Comparison of ENCODE assay signal across 16 mouse cellular contexts in genomic region chr9:118807669-118808068, GRCm38 (mm10).
DNase-seq lines count a peak whose midpoint lies in the region; ATAC-seq lines count a peak whose summit lies in the region.
"Had no signal": no experiment of that assay in that cellular context is flagged by ENCODE, and none has a peak within 500 bp of the region (broad histone marks: within the 10 kb centered on the region; RNA-seq: fewer than 3 reads in every experiment).

No protein-coding gene starts in this region.

- DNase-seq in ovary, postnatal 14 days (ENCODE audit: low spot score) = no peak
- DNase-seq in ovary, postnatal 10 days (ENCODE audit: low spot score) = no peak
- DNase-seq: adrenal gland, adult 8-10 months; adrenal gland, postnatal 14 days; adrenal gland, postnatal 36 days; cerebellum, adult 11-12 months; cerebellum, adult 2 months; cerebellum, adult 9-10 months; cerebellum, postnatal 10 days; cerebellum, postnatal 25 days; embryo, embryonic 11 days had no signal

- ATAC-seq in common myeloid progenitor, adult 5-6 weeks (replicated peaks; ENCODE audit: low read depth, poor library complexity, severe bottlenecking) = peak; percentile 66; the same call in 1 of the 2 replicates
- peak; percentile 61 for ATAC-seq in granulocyte monocyte progenitor cell, adult 5-6 weeks (replicated peaks; ENCODE audit: poor library complexity, severe bottlenecking)
- ATAC-seq in megakaryocyte progenitor cell, adult 5-6 weeks (replicated peaks; ENCODE audit: poor library complexity) = peak; percentile 66
- ATAC-seq: forebrain, embryonic 14.5 days; forebrain, embryonic 16.5 days had no signal
